Mouse (Mus musculus) ovary, postnatal 14 days (tissue): ENCODE measurements around the gene Spns2.
A peak's percentile ranks its signal among the peaks of the same experiment; 100 is the strongest.
"Not testable (repeated sequence)": the region's sequence is repeated elsewhere in the genome, so short reads cannot be mapped to it uniquely, and the experiment has no call there.

Experiments used
- DNase-seq: peaks from one replicate; pipeline ENCODE4 v3.0.0; 2022; ENCODE audit warnings: low spot score

The Spns2 gene

GRCm38 (mm10) chr11:72436271-72436670 is 53.4 kb downstream of the Spns2 start:
- DNase-seq: peak; percentile 53

GRCm38 (mm10) chr11:72435694-72436045 is 54.0 kb downstream of the Spns2 start:
- DNase-seq: no peak

- no peak for DNase-seq
These were observed 54.6 kb downstream of the Spns2 start, which contains the start of gene Ggt6 for GRCm38 (mm10) chr11:72434963-72435693. TSS of gene Ggt6 (plus strand) at chr11:72435526.

- DNase-seq: not testable (repeated sequence)
These were observed 59.2 kb downstream of the Spns2 start for GRCm38 (mm10) chr11:72430311-72431068.

- DNase-seq: peak; percentile 76
These were observed 60.4 kb downstream of the Spns2 start for GRCm38 (mm10) chr11:72429288-72429690.

GRCm38 (mm10) chr11:72428694-72429093 is 61.0 kb downstream of the Spns2 start:
- peak; percentile 84 for DNase-seq

- DNase-seq: no peak
These were observed 62.8 kb downstream of the Spns2 start for GRCm38 (mm10) chr11:72426884-72427283.

- DNase-seq: no peak
These were observed 64.5 kb downstream of the Spns2 start for GRCm38 (mm10) chr11:72425201-72425600.

GRCm38 (mm10) chr11:72423686-72424085 is 66.0 kb downstream of the Spns2 start:
- DNase-seq: no peak

- DNase-seq: no peak
These were observed 68.0 kb downstream of the Spns2 start for GRCm38 (mm10) chr11:72421518-72422278.

GRCm38 (mm10) chr11:72420460-72421122 is 69.1 kb downstream of the Spns2 start:
- no peak for DNase-seq

GRCm38 (mm10) chr11:72419006-72419405 is 70.7 kb downstream of the Spns2 start:
- DNase-seq: no peak

- DNase-seq: no peak
These were observed 71.5 kb downstream of the Spns2 start for GRCm38 (mm10) chr11:72418227-72418626.

GRCm38 (mm10) chr11:72417376-72417775 is 72.3 kb downstream of the Spns2 start:
- DNase-seq: no peak

- DNase-seq: no peak
These were observed 73.0 kb downstream of the Spns2 start for GRCm38 (mm10) chr11:72416666-72417065.

GRCm38 (mm10) chr11:72415155-72415554 is 74.5 kb downstream of the Spns2 start:
- no peak for DNase-seq

- no peak for DNase-seq
These were observed 76.0 kb downstream of the Spns2 start for GRCm38 (mm10) chr11:72413601-72414190.

GRCm38 (mm10) chr11:72413016-72413415 is 76.7 kb downstream of the Spns2 start:
- DNase-seq: no peak

- no peak for DNase-seq
These were observed 77.8 kb downstream of the Spns2 start for GRCm38 (mm10) chr11:72411945-72412344.

GRCm38 (mm10) chr11:72411093-72411921 is 78.4 kb downstream of the Spns2 start, which contains the start of gene Smtnl2:
TSS of gene Smtnl2 (minus strand) at chr11:72411713.
- peak; percentile 86 for DNase-seq
